Mouse (Mus musculus) heart, postnatal 0 days (tissue): ENCODE data around the gene Copa.

Source experiments
- CTCF ChIP-seq: IDR thresholded peaks from 2 replicates; pipeline ENCODE4 v1.5.1; 2016; ENCODE audit warnings: antibody characterized with exemption, control low read depth, low read depth
- EP300 ChIP-seq: IDR thresholded peaks from 2 replicates; pipeline ENCODE4 v1.6.1; 2016; ENCODE audit warnings: antibody characterized with exemption, low read depth

GRCm38 (mm10) chr1:172070227-172070626 is 12.1 kb upstream of the Copa start:
- no peak for TF ChIP-seq CTCF
- TF ChIP-seq EP300: no peak
